Mouse (Mus musculus) T-helper 2 cell (primary cell): ENCODE measurements around the gene Ric8a.

ENCODE experiments used
- in situ Hi-C: fragments of 300-600 bp; cut with MboI, MseI; formaldehyde crosslinking; loops from one replicate; pipeline ENCODE4 v1.15.1; 2025; ENCODE audit warnings: high pct_unique_total_duplicates

Ric8a gene

GRCm38 (mm10) chr7:140856785-140857549, at the start of gene Ric8a:
Ric8a (plus strand) TSS chr7:140856957.
- in situ Hi-C loops, result no loop called here

GRCm38 (mm10) chr7:140810496-140810895, 46.3 kb upstream of the Ric8a start:
- in situ Hi-C loops, result no loop called here

- in situ Hi-C loops, result no loop called here
These were observed 45.0 kb upstream of the Ric8a start for GRCm38 (mm10) chr7:140811714-140812113.

GRCm38 (mm10) chr7:140812850-140813249, 43.9 kb upstream of the Ric8a start:
- in situ Hi-C loops, result no loop called here

- in situ Hi-C loops, result no loop called here
These were observed 36.6 kb upstream of the Ric8a start for GRCm38 (mm10) chr7:140820173-140820572.

- in situ Hi-C loops, result no loop called here
These were observed 35.5 kb upstream of the Ric8a start for GRCm38 (mm10) chr7:140821305-140821652.

- in situ Hi-C loops, result no loop called here
These were observed 35.0 kb upstream of the Ric8a start, which contains the start of gene Zfp941 for GRCm38 (mm10) chr7:140821653-140822329. Zfp941 (minus strand) TSS chr7:140822178.

- in situ Hi-C loops, result no loop called here
These were observed 34.0 kb upstream of the Ric8a start for GRCm38 (mm10) chr7:140822731-140823130.

GRCm38 (mm10) chr7:140828171-140828881, 28.4 kb upstream of the Ric8a start:
- in situ Hi-C loops, result no loop called here

- in situ Hi-C loops, result no loop called here
These were observed 25.3 kb upstream of the Ric8a start for GRCm38 (mm10) chr7:140831447-140831846.

- in situ Hi-C loops, result no loop called here
These were observed 23.4 kb upstream of the Ric8a start for GRCm38 (mm10) chr7:140833341-140833740.

- in situ Hi-C loops, result no loop called here
These were observed 21.6 kb upstream of the Ric8a start, which contains the start of gene Urah for GRCm38 (mm10) chr7:140834968-140835757. Urah (plus strand) TSS chr7:140835018.

GRCm38 (mm10) chr7:140835758-140836087, 21.0 kb upstream of the Ric8a start:
- in situ Hi-C loops, result no loop called here

- in situ Hi-C loops, result no loop called here
These were observed 20.3 kb upstream of the Ric8a start for GRCm38 (mm10) chr7:140836243-140837115.

GRCm38 (mm10) chr7:140839556-140839955, 17.2 kb upstream of the Ric8a start:
- in situ Hi-C loops, result no loop called here

GRCm38 (mm10) chr7:140840750-140841735, 15.7 kb upstream of the Ric8a start:
- in situ Hi-C loops, result loop anchor here (5.0 kb wide), 2 partner anchors 61 to 341 kb away; partner anchors contain the start of gene Cox8b

GRCm38 (mm10) chr7:140843806-140844205, 13.0 kb upstream of the Ric8a start:
- in situ Hi-C loops, result loop anchor here (5.0 kb wide), 2 partner anchors 58 to 338 kb away; partner anchors contain the start of gene Cox8b

- in situ Hi-C loops, result loop anchor here (5.0 kb wide), 3 partner anchors 57 to 337 kb away; partner anchors contain the start of gene Cox8b
These were observed 11.7 kb upstream of the Ric8a start, which contains the start of gene Scgb1c1 for GRCm38 (mm10) chr7:140844905-140845665. Scgb1c1 (plus strand) TSS chr7:140845547.
